Mouse (Mus musculus): ENCODE measurements around the gene Lrp1. TPM values are rescaled to one million over a fixed set of nuclear protein-coding genes. Genes with fewer than 3 reads are reported as not detected.
"Not testable (repeated sequence)": the region's sequence is repeated elsewhere in the genome, so short reads cannot be mapped to it uniquely, and the experiment has no call there.

Gene Lrp1
- total and polyA plus RNA-seq, 3 experiments = 3.1 to 51.2 (median 11.8) TPM

- Histone ChIP-seq H3K36me3 (replicated peaks in 1 of 2; ENCODE audit: control insufficient read depth in 1 of 2, insufficient read depth in 1 of 2, low read length in 1 of 2) (peaks cover 50 to 73% of the 10 kb centered on the region in 2 experiments), H3K27me3 (replicated peaks) (no peaks in the 10 kb centered on the region), H3K4me3 (replicated peaks in 1 of 3; ENCODE audit: low read depth in 2 of 3, low read length in 2 of 3, poor library complexity in 1 of 3) (no peak overlapping the region), H3K4me1 (ENCODE audit: control insufficient read depth in 1 of 2, insufficient read depth in 2 of 2) (peaks cover 14 to 45% of the 10 kb centered on the region in 2 experiments), H3K9me3 (replicated peaks; ENCODE audit: low read length) (no peaks in the 10 kb centered on the region), H3K27ac (ENCODE audit: insufficient read depth, low read depth) (no peak overlapping the region), H3K79me2 (replicated peaks; ENCODE audit: control insufficient read depth, extremely low read depth, insufficient read depth, poor library complexity, severe bottlenecking) (no peaks in the 10 kb centered on the region), H3K4me2 (ENCODE audit: insufficient read depth, low read depth, poor library complexity, severe bottlenecking) (no peak overlapping the region), H3K9ac (ENCODE audit: insufficient read depth, low read depth) (no peak overlapping the region)
- TF ChIP-seq MEF2A (IDR thresholded peaks at IDR 0.05; ENCODE audit: borderline replicate concordance, low read depth, low read length) = no peak
- TF ChIP-seq PAX5 (IDR thresholded peaks at IDR 0.05; ENCODE audit: low read length) = no peak
- TF ChIP-seq ZC3H11A (IDR thresholded peaks at IDR 0.05; ENCODE audit: low read depth, low read length) = no peak
- TF ChIP-seq RCOR1 (conservative IDR thresholded peaks at IDR 0.05; ENCODE audit: low read depth, low read length) = no peak
- no peak for TF ChIP-seq E2F4 (IDR thresholded peaks at IDR 0.05; ENCODE audit: insufficient replicate concordance, low read depth, low read length)
- TF ChIP-seq ZMIZ1 (IDR thresholded peaks at IDR 0.05; ENCODE audit: low read depth, low read length) = no peak
- no peak for TF ChIP-seq ETS1 (conservative IDR thresholded peaks at IDR 0.05; ENCODE audit: low read depth, low read length)
- no peak for TF ChIP-seq EP300 (IDR thresholded peaks at IDR 0.05; ENCODE audit: low read length)
- TF ChIP-seq NELFE (IDR thresholded peaks at IDR 0.05; ENCODE audit: low read depth, low read length) = no peak
- no peak for TF ChIP-seq MAFK (IDR thresholded peaks at IDR 0.05; ENCODE audit: insufficient replicate concordance, low read length)
- TF ChIP-seq USF1 (IDR thresholded peaks at IDR 0.05; ENCODE audit: low read depth, low read length) = no peak
- TF ChIP-seq TBP (conservative IDR thresholded peaks at IDR 0.05; ENCODE audit: low read depth, low read length) = no peak
- TF ChIP-seq ZKSCAN1 (IDR thresholded peaks at IDR 0.05; ENCODE audit: borderline replicate concordance, low read depth, low read length) = no peak
- TF ChIP-seq ZNF384 (IDR thresholded peaks at IDR 0.05; ENCODE audit: low read depth, low read length) = no peak
- TF ChIP-seq SIN3A (IDR thresholded peaks at IDR 0.05; ENCODE audit: low read length) = no peak
- in situ Hi-C loops (cut with MboI; ENCODE audit: low pct_ligation_motif_present, low pct_unique_long_range_greater_than_20kb, low sequenced_read_pairs) (no loop called here), dilution Hi-C loops (cut with MboI; ENCODE audit: extremely low pct_ligation_motif_present, extremely low pct_unique_long_range_greater_than_20kb, low sequenced_read_pairs) (no loop called here)
- no peak for DNase-seq (ENCODE audit: extremely low read depth)
Observed at GRCm38 (mm10) chr10:127659551-127659950, 38.6 kb upstream of the Lrp1 start.

GRCm38 (mm10) chr10:127658076-127658475, 37.1 kb upstream of the Lrp1 start:
- no peak overlapping the region for H3K9ac ChIP-seq (ENCODE audit: insufficient read depth, low read depth)
- H3K4me1 ChIP-seq (ENCODE audit: control insufficient read depth in 1 of 2, insufficient read depth in 2 of 2) = peaks cover 14 to 36% of the 10 kb centered on the region in 2 experiments
- TF ChIP-seq NRF1 (IDR thresholded peaks at IDR 0.05; ENCODE audit: low read depth, low read length) = no peak
- TF ChIP-seq USF2 (conservative IDR thresholded peaks at IDR 0.05; ENCODE audit: low read depth, low read length) = 0 out of 2 replicates have a peak, but pooled peaks have one; percentile 18
- no peaks in the 10 kb centered on the region for H3K27me3 ChIP-seq (replicated peaks)
- peaks cover 65 to 80% of the 10 kb centered on the region in 2 experiments for H3K36me3 ChIP-seq (replicated peaks in 1 of 2; ENCODE audit: control insufficient read depth in 1 of 2, insufficient read depth in 1 of 2, low read length in 1 of 2)
- DNase-seq (ENCODE audit: extremely low read depth) = no peak
- no peak overlapping the region for H3K27ac ChIP-seq (ENCODE audit: insufficient read depth, low read depth)
- in situ Hi-C loops (cut with MboI; ENCODE audit: low pct_ligation_motif_present, low pct_unique_long_range_greater_than_20kb, low sequenced_read_pairs) = no loop called here
- no peak overlapping the region for H3K4me2 ChIP-seq (ENCODE audit: insufficient read depth, low read depth, poor library complexity, severe bottlenecking)
- dilution Hi-C loops (cut with MboI; ENCODE audit: extremely low pct_ligation_motif_present, extremely low pct_unique_long_range_greater_than_20kb, low sequenced_read_pairs) = no loop called here
- no peaks in the 10 kb centered on the region for H3K9me3 ChIP-seq (replicated peaks; ENCODE audit: low read length)
- no peaks in the 10 kb centered on the region for H3K79me2 ChIP-seq (replicated peaks; ENCODE audit: control insufficient read depth, extremely low read depth, insufficient read depth, poor library complexity, severe bottlenecking)
- no peak overlapping the region for H3K4me3 ChIP-seq (replicated peaks in 1 of 3; ENCODE audit: low read depth in 2 of 3, low read length in 2 of 3, poor library complexity in 1 of 3)

- in situ Hi-C loops (cut with MboI; ENCODE audit: low pct_ligation_motif_present, low pct_unique_long_range_greater_than_20kb, low sequenced_read_pairs); dilution Hi-C loops (cut with MboI; ENCODE audit: extremely low pct_ligation_motif_present, extremely low pct_unique_long_range_greater_than_20kb, low sequenced_read_pairs); DNase-seq (ENCODE audit: extremely low read depth); H3K27me3 ChIP-seq (replicated peaks); H3K9me3 ChIP-seq (replicated peaks; ENCODE audit: low read length); H3K9ac ChIP-seq (ENCODE audit: insufficient read depth, low read depth); H3K4me3 ChIP-seq (replicated peaks in 1 of 3; ENCODE audit: low read depth in 2 of 3, low read length in 2 of 3, poor library complexity in 1 of 3); H3K79me2 ChIP-seq (replicated peaks; ENCODE audit: control insufficient read depth, extremely low read depth, insufficient read depth, poor library complexity, severe bottlenecking); H3K4me2 ChIP-seq (ENCODE audit: insufficient read depth, low read depth, poor library complexity, severe bottlenecking); H3K27ac ChIP-seq (ENCODE audit: insufficient read depth, low read depth): not testable (repeated sequence)
- peaks cover 70 to 83% of the 10 kb centered on the region in 2 experiments for H3K36me3 ChIP-seq (replicated peaks in 1 of 2; ENCODE audit: control insufficient read depth in 1 of 2, insufficient read depth in 1 of 2, low read length in 1 of 2)
- H3K4me1 ChIP-seq (ENCODE audit: control insufficient read depth in 1 of 2, insufficient read depth in 2 of 2) = peaks cover 12 to 32% of the 10 kb centered on the region in 2 experiments
Observed at GRCm38 (mm10) chr10:127657617-127658016, 36.7 kb upstream of the Lrp1 start.
